Mouse (Mus musculus) limb, embryonic 13.5 days (tissue): ENCODE results near the gene Nptn. TPM values are rescaled to one million over a fixed set of nuclear protein-coding genes. Genes with fewer than 3 reads are reported as not detected.

ENCODE experiments used
- ATAC-seq: fragments of 200-750 bp; cut with Nextera tagmentation; 2 replicates; pipeline ENCODE4 v1.8.0; 2017; ENCODE audit warnings: low read depth, moderate number of reproducible peaks, moderate TSS enrichment; ENCODE audit not compliant: low FRiP score
- H3K27ac ChIP-seq: fragments of 300-500 bp; sonication (generic); 2 replicates; pipeline ENCODE4 v1.5.1; 2015; ENCODE audit warnings: inconsistent platforms, mild to moderate bottlenecking, moderate library complexity
- H3K27me3 ChIP-seq: fragments of 300-500 bp; sonication (generic); 2 replicates; pipeline ENCODE4 v1.6.1; 2015; ENCODE audit warnings: mild to moderate bottlenecking, inconsistent platforms
- H3K36me3 ChIP-seq: fragments of 300-500 bp; sonication (generic); 2 replicates; pipeline ENCODE4 v1.6.1; 2015; ENCODE audit warnings: inconsistent platforms, mild to moderate bottlenecking, moderate library complexity
- H3K4me1 ChIP-seq: fragments of 300-500 bp; sonication (generic); 2 replicates; pipeline ENCODE4 v1.6.1; 2015; ENCODE audit warnings: inconsistent platforms
- H3K4me2 ChIP-seq: fragments of 300-500 bp; sonication (generic); replicated peaks from 2 replicates; pipeline ENCODE4 v1.6.1; 2015; ENCODE audit warnings: inconsistent platforms, mild to moderate bottlenecking, moderate library complexity
- H3K4me3 ChIP-seq: fragments of 300-500 bp; sonication (generic); 2 replicates; pipeline ENCODE4 v1.5.1; 2015; ENCODE audit warnings: moderate library complexity, mild to moderate bottlenecking, inconsistent platforms
- H3K9ac ChIP-seq: fragments of 300-500 bp; sonication (generic); 2 replicates; pipeline ENCODE4 v1.6.1; 2015; ENCODE audit warnings: mild to moderate bottlenecking, inconsistent platforms
- H3K9me3 ChIP-seq: fragments of 300-500 bp; sonication (generic); 2 replicates; pipeline ENCODE4 v1.6.1; 2016; ENCODE audit warnings: inconsistent platforms
- WGBS: fragments of 180-500 bp; shearing (Covaris S2); methylation state at CpG from one replicate; pipeline ENCODE4 v1.1.7; 2015; 5-methylcytosine and 5-hydroxymethylcytosine counted together
- polyA plus RNA-seq: library from polyadenylated mRNA; unstranded; fragments of >200 nt; fragmentation: Nextera tagmentation; extraction: Ambion mirVana; gene quantifications from 2 replicates; pipeline ENCODE4 v1.2.1, GENCODE M21; 2015

Gene Nptn
- polyA plus RNA-seq, 1 experiment from 2014 or later, result 101 TPM

GRCm38 (mm10) chr9:58660673-58661072 is 78.6 kb downstream of the Nptn start:
- Histone ChIP-seq H3K27ac (no peak overlapping the region), H3K9me3 (no peaks in the 10 kb centered on the region), H3K27me3 (no peaks in the 10 kb centered on the region), H3K4me1 (0 out of 2 replicates have a peak, but pooled peaks cover 3% of the 10 kb centered on the region), H3K36me3 (peaks cover 48% of the 10 kb centered on the region), H3K4me2 (no peak overlapping the region), H3K9ac (no peak overlapping the region), H3K4me3 (no peak overlapping the region)
- ATAC-seq, result no peak
- WGBS, result 86% methylated on average over 3 of the region's 3 CpGs

- no peak for ATAC-seq
- 92% methylated on average over 4 of the region's 4 CpGs for WGBS
Observed at GRCm38 (mm10) chr9:58662007-58662406, 80.0 kb downstream of the Nptn start.

GRCm38 (mm10) chr9:58662791-58663190 is 80.8 kb downstream of the Nptn start:
- Histone ChIP-seq H3K4me3 (no peak overlapping the region), H3K27me3 (no peaks in the 10 kb centered on the region), H3K4me1 (peaks cover 9% of the 10 kb centered on the region; the same call in 1 of the 2 replicates), H3K4me2 (no peak overlapping the region), H3K9me3 (no peaks in the 10 kb centered on the region), H3K36me3 (peaks cover 36% of the 10 kb centered on the region), H3K9ac (no peak overlapping the region), H3K27ac (no peak overlapping the region)
- ATAC-seq, result no peak
- 86% methylated on average over 3 of the region's 3 CpGs for WGBS

More at GRCm38 (mm10) chr9:58662007-58662406, 80.0 kb downstream of the Nptn start:
- Histone ChIP-seq H3K9ac (no peak overlapping the region), H3K4me3 (no peak overlapping the region), H3K4me1 (peaks cover 9% of the 10 kb centered on the region; the same call in 1 of the 2 replicates), H3K36me3 (peaks cover 41% of the 10 kb centered on the region), H3K9me3 (no peaks in the 10 kb centered on the region), H3K27me3 (no peaks in the 10 kb centered on the region), H3K4me2 (no peak overlapping the region), H3K27ac (no peak overlapping the region)

GRCm38 (mm10) chr9:58665492-58665891 is 83.5 kb downstream of the Nptn start:
- no peak overlapping the region for H3K4me3 ChIP-seq
- peaks cover 27% of the 10 kb centered on the region for H3K36me3 ChIP-seq
- H3K9ac ChIP-seq, result no peak overlapping the region
- ATAC-seq, result no peak
- H3K27ac ChIP-seq, result no peak overlapping the region
- H3K4me2 ChIP-seq, result no peak overlapping the region
- H3K4me1 ChIP-seq, result peaks cover 16% of the 10 kb centered on the region; the same call in 1 of the 2 replicates
- no peaks in the 10 kb centered on the region for H3K27me3 ChIP-seq
- H3K9me3 ChIP-seq, result no peaks in the 10 kb centered on the region
- WGBS, result 81% methylated on average over 9 of the region's 9 CpGs

- Histone ChIP-seq H3K4me1 (peaks cover 16% of the 10 kb centered on the region; the same call in 1 of the 2 replicates), H3K4me2 (no peak overlapping the region), H3K9ac (no peak overlapping the region), H3K27me3 (no peaks in the 10 kb centered on the region), H3K27ac (no peak overlapping the region), H3K36me3 (peaks cover 24% of the 10 kb centered on the region), H3K4me3 (no peak overlapping the region), H3K9me3 (no peaks in the 10 kb centered on the region)
- WGBS, result 49% methylated on average over 9 of the region's 9 CpGs
- no peak for ATAC-seq
Observed at GRCm38 (mm10) chr9:58666191-58666590, 84.2 kb downstream of the Nptn start.

- no peak overlapping the region for H3K4me2 ChIP-seq
- peaks cover 18% of the 10 kb centered on the region; the same call in 1 of the 2 replicates for H3K4me1 ChIP-seq
- no peaks in the 10 kb centered on the region for H3K27me3 ChIP-seq
- peaks cover 18% of the 10 kb centered on the region for H3K36me3 ChIP-seq
- no peak overlapping the region for H3K4me3 ChIP-seq
- H3K27ac ChIP-seq, result no peak overlapping the region
- no peaks in the 10 kb centered on the region for H3K9me3 ChIP-seq
- ATAC-seq, result no peak
- H3K9ac ChIP-seq, result no peak overlapping the region
- 56% methylated on average over 9 of the region's 9 CpGs for WGBS
Observed at GRCm38 (mm10) chr9:58667244-58667643, 85.2 kb downstream of the Nptn start.

GRCm38 (mm10) chr9:58668171-58668570 is 86.1 kb downstream of the Nptn start:
- peaks cover 11% of the 10 kb centered on the region for H3K36me3 ChIP-seq
- H3K4me3 ChIP-seq, result no peak overlapping the region
- no peaks in the 10 kb centered on the region for H3K27me3 ChIP-seq
- 96% methylated on average over 3 of the region's 3 CpGs for WGBS
- peaks cover 24% of the 10 kb centered on the region for H3K4me1 ChIP-seq
- ATAC-seq, result no peak
- H3K9ac ChIP-seq, result no peak overlapping the region
- no peaks in the 10 kb centered on the region for H3K9me3 ChIP-seq
- H3K4me2 ChIP-seq, result no peak overlapping the region
- H3K27ac ChIP-seq, result no peak overlapping the region

- Histone ChIP-seq H3K9ac (no peak overlapping the region), H3K4me2 (no peak overlapping the region), H3K4me1 (peaks cover 26% of the 10 kb centered on the region), H3K9me3 (no peaks in the 10 kb centered on the region), H3K4me3 (no peak overlapping the region), H3K36me3 (peaks cover 10% of the 10 kb centered on the region), H3K27me3 (no peaks in the 10 kb centered on the region), H3K27ac (no peak overlapping the region)
- no peak for ATAC-seq
- 51% methylated on average over 3 of the region's 3 CpGs for WGBS
Observed at GRCm38 (mm10) chr9:58669071-58669470, 87.0 kb downstream of the Nptn start.

GRCm38 (mm10) chr9:58669819-58670218 is 87.8 kb downstream of the Nptn start:
- no peaks in the 10 kb centered on the region for H3K27me3 ChIP-seq
- no peak overlapping the region for H3K4me3 ChIP-seq
- H3K9ac ChIP-seq, result no peak overlapping the region
- H3K27ac ChIP-seq, result no peak overlapping the region
- no peak for ATAC-seq
- 91% methylated on average over 6 of the region's 6 CpGs for WGBS
- H3K4me1 ChIP-seq, result peaks cover 32% of the 10 kb centered on the region
- H3K4me2 ChIP-seq, result no peak overlapping the region
- peaks cover 4% of the 10 kb centered on the region for H3K36me3 ChIP-seq
- no peaks in the 10 kb centered on the region for H3K9me3 ChIP-seq

GRCm38 (mm10) chr9:58672474-58672873 is 90.4 kb downstream of the Nptn start:
- Histone ChIP-seq H3K4me2 (no peak overlapping the region; the same call in 1 of the 2 replicates), H3K9ac (no peak overlapping the region), H3K27me3 (no peaks in the 10 kb centered on the region), H3K4me1 (peaks cover 33% of the 10 kb centered on the region), H3K4me3 (no peak overlapping the region), H3K9me3 (no peaks in the 10 kb centered on the region), H3K27ac (no peak overlapping the region), H3K36me3 (no peaks in the 10 kb centered on the region)
- WGBS, result 29% methylated on average over 4 of the region's 4 CpGs
- no peak for ATAC-seq

GRCm38 (mm10) chr9:58674736-58675135 is 92.7 kb downstream of the Nptn start:
- 70% methylated on average over 11 of the region's 11 CpGs for WGBS

GRCm38 (mm10) chr9:58675371-58675770 is 93.3 kb downstream of the Nptn start:
- Histone ChIP-seq H3K4me1 (peaks cover 27% of the 10 kb centered on the region), H3K9ac (no peak overlapping the region), H3K27ac (no peak overlapping the region), H3K36me3 (no peaks in the 10 kb centered on the region), H3K4me3 (no peak overlapping the region), H3K9me3 (no peaks in the 10 kb centered on the region), H3K4me2 (no peak overlapping the region), H3K27me3 (no peaks in the 10 kb centered on the region)
- 13% methylated on average over 6 of the region's 6 CpGs for WGBS
- ATAC-seq, result no peak

More at GRCm38 (mm10) chr9:58674736-58675135, 92.7 kb downstream of the Nptn start:
- H3K4me3 ChIP-seq, result no peak overlapping the region
- H3K36me3 ChIP-seq, result no peaks in the 10 kb centered on the region
- H3K9ac ChIP-seq, result no peak overlapping the region
- no peaks in the 10 kb centered on the region for H3K27me3 ChIP-seq
- H3K9me3 ChIP-seq, result no peaks in the 10 kb centered on the region
- no peak overlapping the region for H3K27ac ChIP-seq
- no peak overlapping the region for H3K4me2 ChIP-seq
- no peak for ATAC-seq
- H3K4me1 ChIP-seq, result peaks cover 27% of the 10 kb centered on the region

- H3K36me3 ChIP-seq, result no peaks in the 10 kb centered on the region
- H3K9ac ChIP-seq, result no peak overlapping the region
- no peak overlapping the region for H3K27ac ChIP-seq
- H3K27me3 ChIP-seq, result no peaks in the 10 kb centered on the region
- ATAC-seq, result no peak
- no peaks in the 10 kb centered on the region for H3K4me1 ChIP-seq
- no peaks in the 10 kb centered on the region for H3K9me3 ChIP-seq
- WGBS, result 60% methylated on average over 2 of the region's 2 CpGs
- H3K4me2 ChIP-seq, result no peak overlapping the region
- H3K4me3 ChIP-seq, result no peak overlapping the region
Observed at GRCm38 (mm10) chr9:58681411-58681810, 99.4 kb downstream of the Nptn start.
